Mouse (Mus musculus) adipocyte (in vitro differentiated cells): Measurements from ENCODE around the gene Tgfb2.

ENCODE experiments used
- DNase-seq: peaks from one replicate; pipeline ENCODE4 v3.0.0-alpha.2; 2016; ENCODE audit warnings: low spot score

Tgfb2 gene

DNA sequence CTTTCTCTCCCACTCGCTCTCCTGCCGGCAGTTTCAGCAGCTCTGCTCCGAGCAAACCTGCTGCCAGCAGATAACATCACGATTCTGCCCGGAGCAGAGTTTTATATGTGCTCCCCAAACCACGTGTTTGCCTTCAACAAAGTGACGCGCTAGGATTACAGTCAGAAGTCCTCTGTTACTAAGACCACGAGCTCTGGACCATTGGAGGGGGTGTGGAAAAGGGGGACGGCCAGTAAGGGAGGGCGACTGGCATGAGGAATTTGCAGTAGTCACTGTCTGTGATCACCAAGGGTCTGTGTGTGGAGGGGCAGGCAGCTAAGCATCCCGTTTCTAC lies at the start of gene Tgfb2:
Gene Tgfb2 (minus strand): TSS at position 75 of the 334 bp plus-strand sequence.
- DNase-seq = no peak

DNA sequence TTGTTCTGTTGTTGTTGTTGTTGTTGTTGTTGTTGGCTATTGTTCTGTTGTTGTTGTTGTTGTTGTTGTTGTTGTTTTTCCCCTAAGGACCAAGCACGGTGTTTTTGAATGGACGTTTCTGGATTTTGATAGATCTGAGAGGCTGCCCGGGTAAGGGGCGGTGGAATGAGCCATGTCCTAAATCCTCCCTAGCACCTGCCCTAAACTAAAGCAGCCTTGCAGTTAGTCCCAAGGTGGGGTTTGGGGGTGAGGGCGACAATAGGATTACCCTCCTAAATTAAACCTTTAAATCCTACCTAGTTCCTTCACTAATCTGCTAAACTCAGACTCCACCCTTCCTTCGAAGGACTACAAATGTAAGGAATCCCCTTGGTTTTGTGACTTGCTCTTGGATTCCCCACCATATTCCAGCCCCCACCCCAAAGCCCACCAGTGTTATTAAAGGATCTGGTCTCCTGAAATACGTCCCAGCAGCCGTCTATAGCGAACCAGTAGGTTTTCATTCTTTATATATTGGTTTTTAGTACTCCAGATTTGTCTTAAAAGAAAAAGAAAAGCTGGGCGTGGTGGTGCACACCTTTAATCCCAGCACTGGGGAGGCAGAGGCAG lies 44.0 kb upstream of the Tgfb2 start:
- no peak for DNase-seq

DNA sequence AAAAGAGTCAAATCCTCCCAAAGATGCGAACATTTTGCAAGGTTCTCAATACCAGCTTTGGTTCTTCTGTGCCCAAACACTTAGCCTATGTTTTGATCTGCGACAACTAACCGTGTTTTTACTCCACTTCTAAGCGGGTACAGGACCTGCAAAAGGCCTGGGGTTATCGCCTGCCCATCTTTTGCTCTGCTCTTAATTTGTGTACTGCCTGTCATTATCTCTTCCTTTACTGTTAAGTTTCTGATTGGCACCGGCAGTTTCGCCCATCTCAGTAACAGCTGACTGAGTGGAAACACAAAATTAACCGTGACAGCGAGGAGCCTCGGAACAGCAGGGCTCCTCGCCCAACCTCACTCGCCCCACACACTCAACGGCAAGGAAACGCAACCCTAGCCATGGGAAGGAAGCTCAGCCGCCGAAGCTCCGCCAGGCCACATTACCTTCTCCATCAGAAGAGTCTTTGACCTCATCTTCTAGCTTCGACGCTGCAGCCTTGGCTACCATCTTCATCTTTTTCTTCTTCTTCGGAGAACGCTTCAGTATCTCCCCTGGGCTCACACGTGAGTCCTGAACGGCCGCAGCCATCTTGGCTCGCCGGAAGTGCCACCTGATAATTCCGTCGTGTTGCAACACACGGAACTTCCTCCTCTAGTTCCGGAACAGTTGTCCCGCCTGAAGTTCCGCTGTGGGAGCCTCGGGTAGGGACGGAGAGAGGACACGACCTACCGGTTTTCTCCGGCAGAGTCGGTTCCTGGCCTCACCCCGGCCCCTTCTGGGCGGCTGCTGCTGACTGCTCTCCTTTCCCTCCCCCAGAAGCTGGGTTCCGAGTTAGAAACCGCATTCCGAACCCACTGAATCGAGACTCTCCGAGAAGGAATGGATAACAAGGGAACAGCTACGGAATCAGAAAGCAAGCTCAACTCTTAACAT lies 43.2 kb upstream of the Tgfb2 start, which contains the start of gene Rrp15:
Gene Rrp15 (minus strand): TSS at position 635 of the 930 bp plus-strand sequence.
- peak; percentile 92 for DNase-seq

- DNase-seq = no peak
Measured at GRCm38 (mm10) chr1:186739828-186740227, 34.0 kb upstream of the Tgfb2 start.

GRCm38 (mm10) chr1:186735537-186735936 lies 29.7 kb upstream of the Tgfb2 start:
- peak; percentile 17 for DNase-seq

DNA sequence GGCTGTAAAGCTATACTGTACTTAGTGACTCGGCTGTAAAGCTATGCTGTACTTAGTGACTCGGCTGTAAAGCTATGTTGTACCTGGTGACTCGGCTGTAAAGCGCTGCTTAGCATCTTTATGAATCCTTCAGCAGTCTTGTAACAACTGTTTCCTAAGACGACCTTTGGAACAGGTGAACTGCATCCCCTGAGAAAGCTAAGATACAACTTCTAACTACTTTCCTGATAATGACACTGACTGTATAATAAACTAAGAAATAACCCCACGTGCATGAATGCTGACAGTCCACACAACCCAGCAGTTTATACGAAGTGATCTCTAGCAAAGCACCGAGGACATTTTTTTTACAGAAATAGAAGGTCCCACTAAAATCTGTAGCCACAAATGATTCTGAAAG lies 27.3 kb upstream of the Tgfb2 start:
- no peak for DNase-seq

DNA sequence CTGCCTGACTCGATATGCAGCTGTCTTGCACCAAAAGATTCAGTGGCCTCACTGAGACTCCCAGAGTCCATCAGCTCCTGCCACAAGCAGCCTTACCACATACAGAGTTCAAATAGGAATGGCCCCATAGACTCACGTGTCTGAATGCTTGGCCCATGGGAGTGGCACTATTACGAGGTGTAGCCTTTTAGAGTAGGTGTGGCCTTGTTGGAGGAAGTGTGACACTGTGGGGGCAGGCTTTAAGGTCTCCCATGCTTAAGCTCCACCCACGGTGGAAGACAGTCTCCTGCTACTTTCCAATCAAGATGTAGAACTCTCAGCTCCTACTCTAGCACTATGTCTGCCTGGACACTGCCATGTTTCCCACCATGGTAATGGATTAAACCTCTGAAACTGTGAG lies 23.0 kb upstream of the Tgfb2 start:
- no peak for DNase-seq

- no peak for DNase-seq
Measured at GRCm38 (mm10) chr1:186726117-186726516, 20.3 kb upstream of the Tgfb2 start.

DNA sequence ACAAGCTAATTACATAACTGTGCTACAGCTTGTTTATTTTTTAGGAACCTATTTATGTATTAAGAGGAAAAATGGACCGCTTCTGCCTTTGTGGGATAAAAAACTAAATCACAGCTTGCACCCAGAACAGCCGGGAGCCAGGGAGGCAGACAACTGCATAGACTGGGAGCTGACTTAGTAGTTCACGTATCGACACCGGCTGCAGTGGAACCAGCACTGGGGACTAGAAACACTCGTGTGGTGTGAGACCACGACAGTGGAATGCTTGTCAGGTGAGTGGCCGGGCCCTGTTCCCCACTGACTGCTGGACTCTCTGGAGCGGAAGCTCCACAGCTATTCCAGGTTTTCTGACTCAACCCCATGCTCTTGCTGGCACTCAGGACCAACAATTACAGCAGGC lies 16.5 kb upstream of the Tgfb2 start:
- DNase-seq = no peak

- DNase-seq = peak; percentile 89
Measured at GRCm38 (mm10) chr1:186721846-186722245, 16.1 kb upstream of the Tgfb2 start.

GRCm38 (mm10) chr1:186721166-186721565 lies 15.4 kb upstream of the Tgfb2 start:
- DNase-seq = no peak

DNA sequence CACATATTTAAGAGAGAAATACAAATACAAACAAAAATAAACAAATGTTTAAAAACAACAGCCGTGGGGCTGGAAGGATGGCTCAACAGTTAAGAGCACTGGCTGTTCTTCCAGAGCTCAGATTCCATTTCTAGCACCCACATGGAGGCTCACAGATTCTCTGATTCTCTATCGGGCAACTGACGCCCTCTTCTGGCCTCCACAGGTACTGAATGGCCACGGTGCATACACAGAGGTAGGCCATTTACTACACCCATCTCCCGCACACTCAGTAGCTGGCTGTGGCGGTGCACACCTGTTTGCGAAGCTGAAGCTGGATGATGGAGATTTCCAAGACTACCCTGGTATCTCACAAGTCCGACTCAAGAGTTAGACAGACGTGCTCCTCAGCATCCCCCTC lies 13.9 kb upstream of the Tgfb2 start:
- DNase-seq = no peak

GRCm38 (mm10) chr1:186718881-186719280 lies 13.1 kb upstream of the Tgfb2 start:
- DNase-seq = peak; percentile 65

DNA sequence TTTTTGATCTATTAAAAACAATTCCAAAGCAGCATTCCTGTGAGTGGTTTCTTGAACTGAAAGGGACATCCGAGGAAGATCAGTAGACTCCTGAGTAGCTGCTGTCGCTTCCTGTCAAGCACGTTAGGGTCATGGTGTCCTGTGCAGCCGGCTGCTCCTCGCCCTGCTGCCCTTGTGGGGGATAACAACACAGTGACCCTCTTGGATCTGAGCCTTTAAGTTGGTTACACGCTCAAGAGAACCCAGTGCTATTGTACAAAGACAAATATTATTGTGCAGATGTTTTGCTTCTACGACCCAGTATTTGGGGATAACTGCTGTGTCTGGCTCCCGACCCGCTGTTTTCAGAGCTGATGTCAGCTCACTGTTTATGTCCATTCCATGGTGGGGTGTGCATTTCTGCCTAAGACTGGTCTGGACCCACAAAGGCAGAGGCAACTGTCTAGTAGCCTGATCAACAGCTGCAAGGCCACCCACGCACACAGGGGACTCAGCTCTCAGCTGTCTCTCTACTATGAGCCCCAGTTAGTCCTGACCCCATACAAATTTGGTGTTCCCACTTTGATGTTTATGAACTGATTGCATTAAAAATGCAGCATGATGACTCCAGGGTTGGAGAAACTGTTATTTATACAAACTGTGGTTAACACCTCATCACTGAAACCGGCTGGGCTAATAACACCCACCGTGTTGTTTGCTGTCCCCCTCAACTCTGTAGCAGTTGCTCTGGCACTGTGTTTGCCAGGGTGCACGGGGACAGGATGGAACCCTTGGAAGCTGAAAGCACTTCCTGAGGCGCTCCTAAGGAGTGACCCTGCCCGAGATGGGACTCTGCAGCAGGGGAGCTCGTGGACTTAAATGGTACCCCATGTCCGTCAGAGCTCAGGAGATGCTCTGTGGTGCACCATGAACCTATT lies 9.4 kb upstream of the Tgfb2 start:
- no peak for DNase-seq

DNA sequence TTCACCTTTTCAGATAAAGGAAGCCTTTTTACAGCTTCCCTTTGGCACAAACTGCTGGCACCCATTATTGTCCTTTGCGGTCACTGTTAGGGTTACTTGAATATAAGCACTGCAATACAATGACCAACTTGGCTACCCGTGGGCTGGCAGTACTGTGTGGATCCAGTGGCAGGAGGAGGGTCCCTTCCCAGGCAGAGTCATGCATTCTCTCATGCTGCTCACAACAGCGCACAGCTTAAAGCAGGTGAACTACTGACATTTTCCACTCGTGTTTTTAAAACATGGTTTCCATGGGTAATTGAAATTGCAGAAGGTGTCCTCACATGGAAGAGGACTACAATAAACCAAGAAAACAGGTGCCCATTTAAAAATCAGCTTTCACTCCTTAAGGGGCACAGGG lies 8.4 kb upstream of the Tgfb2 start:
- DNase-seq = no peak

GRCm38 (mm10) chr1:186712802-186713471 lies 7.1 kb upstream of the Tgfb2 start:
- DNase-seq = peak; percentile 76

- peak; percentile 43 for DNase-seq
Measured at GRCm38 (mm10) chr1:186705203-186705914, 430 bp downstream of the Tgfb2 start.

GRCm38 (mm10) chr1:186703980-186704701 lies 1.6 kb downstream of the Tgfb2 start:
- no peak for DNase-seq

GRCm38 (mm10) chr1:186703256-186703979 lies 2.4 kb downstream of the Tgfb2 start:
- DNase-seq = no peak
